Mouse (Mus musculus) liver, embryonic 11.5 days (tissue): ENCODE measurements at regions not wholly inside any gene's neighbourhood (a gene's known extent, or its start where the extent isn't known, plus 50 kb on each side); places are given as distances from the start of the nearest gene placed in this dataset.

Experiments
- ATAC-seq: fragments of 200-750 bp; cut with Nextera tagmentation; replicated peaks from 2 replicates; pipeline ENCODE4 v1.8.0; 2017; ENCODE audit warnings: moderate number of reproducible peaks, mild to moderate bottlenecking, moderate TSS enrichment, moderate library complexity; ENCODE audit not compliant: low FRiP score
- DNase-seq: peaks from one replicate; pipeline ENCODE4 v3.0.0-alpha.2; 2017; ENCODE audit warnings: low spot score
- H3K27ac ChIP-seq: fragments of 300-500 bp; sonication (generic); 2 replicates; pipeline ENCODE4 v1.5.1; 2014; ENCODE audit warnings: mild to moderate bottlenecking, low read depth, low read length, control low read depth
- H3K27me3 ChIP-seq: fragments of 300-500 bp; sonication (generic); replicated peaks from 2 replicates; pipeline ENCODE4 v1.6.1; 2014; ENCODE audit warnings: low read length, mixed read lengths; ENCODE audit not compliant: control insufficient read depth, insufficient read depth
- H3K36me3 ChIP-seq: fragments of 300-500 bp; sonication (generic); 2 replicates; pipeline ENCODE4 v1.6.1; 2014; ENCODE audit warnings: mild to moderate bottlenecking, low read length, moderate library complexity, mixed read lengths; ENCODE audit not compliant: control insufficient read depth, insufficient read depth
- H3K4me1 ChIP-seq: fragments of 300-500 bp; sonication (generic); replicated peaks from 2 replicates; pipeline ENCODE4 v1.6.1; 2014; ENCODE audit warnings: low read length, mixed read lengths; ENCODE audit not compliant: control insufficient read depth, insufficient read depth
- H3K4me2 ChIP-seq: fragments of 300-500 bp; sonication (generic); 2 replicates; pipeline ENCODE4 v1.6.1; 2014; ENCODE audit warnings: mild to moderate bottlenecking, control low read depth, moderate library complexity
- H3K4me3 ChIP-seq: fragments of 300-500 bp; sonication (generic); 2 replicates; pipeline ENCODE4 v1.5.1; 2014; ENCODE audit warnings: low read depth, low read length, control low read depth
- H3K9ac ChIP-seq: fragments of 300-500 bp; sonication (generic); 2 replicates; pipeline ENCODE4 v1.6.1; 2014; ENCODE audit warnings: low read depth, low read length, control low read depth
- H3K9me3 ChIP-seq: fragments of 300-500 bp; sonication (generic); 2 replicates; pipeline ENCODE4 v1.6.1; 2016; ENCODE audit warnings: low read length, inconsistent platforms, mixed read lengths; ENCODE audit not compliant: control insufficient read depth
- WGBS: fragments of 180-500 bp; shearing (Covaris S2); extraction: QIAGEN DNeasy Blood & Tissue Kit; methylation state at CpG from one replicate; pipeline ENCODE4 v1.1.7; 2014; 5-methylcytosine and 5-hydroxymethylcytosine counted together

DNA sequence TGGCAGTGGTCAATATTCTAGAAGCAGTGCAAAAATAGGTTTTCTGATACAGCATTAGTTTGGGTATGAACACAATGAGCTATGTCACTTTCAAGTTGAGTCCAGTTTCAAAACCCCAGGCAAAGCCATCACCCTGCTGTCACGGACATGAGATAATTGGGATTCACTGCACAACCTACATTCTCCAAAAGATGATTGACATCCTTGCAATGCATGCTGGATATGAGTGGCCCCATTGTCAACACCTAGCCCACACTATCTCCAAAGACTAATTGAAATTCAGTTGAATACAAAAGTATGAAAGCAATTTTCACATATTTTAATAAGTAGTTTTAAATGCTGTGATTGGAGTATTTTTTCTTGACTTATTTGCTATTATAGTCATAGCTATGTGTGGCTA is 783.7 kb upstream of the Tbl1xr1 start:
- DNase-seq (no peak), ATAC-seq (no peak)
- 76% methylated on average over 1 of the region's 1 CpGs for WGBS
- Histone ChIP-seq H3K27me3 (no peaks in the 10 kb centered on the region), H3K9me3 (no peaks in the 10 kb centered on the region), H3K4me3 (no peak overlapping the region), H3K36me3 (no peaks in the 10 kb centered on the region), H3K9ac (no peak overlapping the region), H3K27ac (no peak overlapping the region), H3K4me2 (no peak overlapping the region), H3K4me1 (no peaks in the 10 kb centered on the region)

DNA sequence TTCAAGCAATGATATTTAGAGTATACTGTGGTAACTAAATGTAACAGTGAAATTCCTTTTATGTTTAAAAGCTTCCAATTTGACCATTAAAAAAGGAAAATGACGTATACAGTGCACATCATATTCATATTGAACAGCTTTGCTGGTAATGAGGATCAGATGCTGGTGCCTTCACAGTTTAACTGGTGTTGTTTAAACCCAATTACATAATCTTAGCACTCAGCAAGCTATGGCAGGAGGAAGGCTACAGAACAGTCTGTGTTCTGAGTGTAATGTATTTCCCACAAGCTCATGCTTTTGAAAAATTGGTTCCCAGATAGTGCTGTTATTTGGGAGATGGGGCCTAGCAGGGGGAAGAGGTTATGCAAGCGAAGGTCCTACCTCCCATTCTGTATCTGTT is 783.1 kb upstream of the Tbl1xr1 start:
- DNase-seq (no peak), ATAC-seq (no peak)
- no peak overlapping the region for H3K4me3 ChIP-seq
- 81% methylated on average over 2 of the region's 2 CpGs for WGBS
- no peak overlapping the region for H3K9ac ChIP-seq
- H3K9me3 ChIP-seq: no peaks in the 10 kb centered on the region
- H3K4me1 ChIP-seq: no peaks in the 10 kb centered on the region
- H3K27me3 ChIP-seq: no peaks in the 10 kb centered on the region
- no peaks in the 10 kb centered on the region for H3K36me3 ChIP-seq
- H3K4me2 ChIP-seq: no peak overlapping the region
- no peak overlapping the region for H3K27ac ChIP-seq

DNA sequence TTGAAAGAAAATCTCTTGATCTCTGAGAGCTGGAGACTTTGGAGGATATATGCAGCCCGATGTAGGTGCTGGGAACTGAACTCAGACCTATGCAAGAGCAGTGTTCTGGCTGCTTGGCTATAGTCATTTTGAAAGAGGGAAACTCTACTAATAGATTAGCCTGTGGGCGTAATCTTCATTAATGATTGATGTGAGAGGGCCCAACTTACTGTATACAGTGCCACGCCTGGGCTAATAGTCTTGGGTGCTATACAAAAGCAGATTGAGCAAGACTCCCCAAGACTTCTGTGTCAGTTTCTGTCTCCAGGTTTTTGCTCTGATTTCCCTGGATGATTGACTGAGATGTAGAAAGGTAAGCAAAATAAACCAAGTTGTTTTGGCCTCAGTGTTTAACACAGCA is 781.7 kb upstream of the Tbl1xr1 start:
- Histone ChIP-seq H3K4me2 (no peak overlapping the region), H3K27ac (no peak overlapping the region), H3K27me3 (no peaks in the 10 kb centered on the region), H3K9ac (no peak overlapping the region), H3K4me3 (no peak overlapping the region), H3K4me1 (no peaks in the 10 kb centered on the region), H3K9me3 (no peaks in the 10 kb centered on the region), H3K36me3 (no peaks in the 10 kb centered on the region)
- ATAC-seq (no peak), DNase-seq (no peak)
- 89% methylated on average over 3 of the region's 3 CpGs for WGBS

DNA sequence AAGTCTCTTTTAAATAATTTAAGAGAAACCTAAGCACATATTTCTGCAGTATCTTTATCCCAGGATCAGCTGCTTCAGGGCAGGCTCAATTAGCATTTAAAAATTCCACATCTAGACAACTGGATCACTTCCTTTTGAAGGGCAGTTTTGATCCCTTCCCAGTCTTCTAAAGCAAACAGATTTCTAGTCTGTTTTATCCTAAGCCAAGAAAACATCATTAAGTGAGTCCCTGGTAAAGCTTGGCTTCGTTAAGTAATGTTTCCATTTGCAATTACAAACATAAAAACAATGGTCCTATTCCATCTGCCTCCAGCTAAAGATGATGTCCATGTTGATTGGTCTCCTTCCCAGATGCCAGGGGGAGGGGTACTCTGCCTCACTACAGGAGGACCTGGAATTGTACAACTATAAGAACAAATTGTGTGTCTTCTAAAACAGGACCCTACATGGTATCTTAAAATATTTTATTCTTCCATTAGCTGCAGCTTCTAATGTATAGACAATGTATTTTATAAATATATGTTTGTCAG is 779.8 kb upstream of the Tbl1xr1 start:
- Histone ChIP-seq H3K4me2 (no peak overlapping the region), H3K27ac (no peak overlapping the region)

DNA sequence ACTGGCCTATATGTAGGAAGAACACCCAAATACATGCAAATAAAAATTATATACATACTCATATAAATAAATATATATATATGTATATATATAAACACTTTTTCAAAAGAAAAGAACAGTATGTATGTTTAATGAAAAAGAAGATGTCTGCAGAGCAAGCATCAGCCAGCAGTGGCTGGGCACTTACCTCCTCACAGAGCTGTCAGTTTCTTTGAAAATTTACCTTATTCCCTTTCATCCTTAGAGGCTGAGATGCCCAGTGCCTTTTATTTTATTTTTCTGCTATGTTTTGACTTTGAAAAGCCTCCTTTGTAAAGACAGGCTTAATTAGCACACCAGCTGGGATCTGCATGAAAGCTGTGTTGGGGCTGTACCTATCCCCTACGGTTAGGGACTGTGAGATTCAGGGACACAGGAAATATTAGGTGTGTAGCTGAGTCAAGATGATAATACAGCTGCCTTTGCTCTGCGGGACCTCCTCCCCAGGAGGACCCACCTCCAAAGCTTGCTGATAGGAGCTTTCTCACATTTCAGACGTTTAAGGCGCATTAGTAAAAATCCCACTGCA is 751.0 kb upstream of the Tbl1xr1 start:
- Histone ChIP-seq H3K4me1 (no peaks in the 10 kb centered on the region), H3K9me3 (no peaks in the 10 kb centered on the region), H3K36me3 (no peaks in the 10 kb centered on the region), H3K4me2 (no peak overlapping the region), H3K4me3 (no peak overlapping the region), H3K27ac (no peak overlapping the region), H3K9ac (no peak overlapping the region), H3K27me3 (no peaks in the 10 kb centered on the region)
- no peak for ATAC-seq
- 67% methylated on average over 4 of the region's 4 CpGs for WGBS
- no peak for DNase-seq

More for the DNA sequence above, 779.8 kb upstream of the Tbl1xr1 start:
- DNase-seq: no peak
- H3K4me1 ChIP-seq: no peaks in the 10 kb centered on the region
- H3K9me3 ChIP-seq: no peaks in the 10 kb centered on the region
- WGBS: 42% methylated on average over 1 of the region's 1 CpGs
- no peak for ATAC-seq
- no peaks in the 10 kb centered on the region for H3K27me3 ChIP-seq
- H3K4me3 ChIP-seq: no peak overlapping the region
- no peaks in the 10 kb centered on the region for H3K36me3 ChIP-seq
- no peak overlapping the region for H3K9ac ChIP-seq

DNA sequence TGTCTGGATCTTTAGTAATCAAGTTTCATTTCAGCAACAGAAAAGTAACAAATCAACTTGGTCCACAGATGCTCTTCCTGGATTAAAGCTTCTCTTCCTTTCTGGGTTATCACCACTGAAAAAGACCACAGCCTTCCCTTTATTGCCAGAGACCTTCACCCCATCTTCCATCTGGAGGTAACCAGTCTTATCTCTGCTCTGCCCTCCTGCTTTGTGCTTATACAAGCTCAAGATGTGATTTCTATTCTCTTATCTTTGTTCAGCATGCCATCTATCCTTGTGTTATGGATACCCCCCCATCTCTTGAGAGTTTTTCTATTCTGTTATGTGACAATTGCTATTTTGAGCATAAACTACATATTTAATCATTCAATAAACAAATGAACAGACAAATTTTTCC is 734.5 kb upstream of the Tbl1xr1 start:
- no peaks in the 10 kb centered on the region for H3K27me3 ChIP-seq
- H3K9ac ChIP-seq: no peak overlapping the region
- no peaks in the 10 kb centered on the region for H3K36me3 ChIP-seq
- ATAC-seq (no peak), DNase-seq (no peak)
- H3K9me3 ChIP-seq: no peaks in the 10 kb centered on the region
- no peak overlapping the region for H3K4me3 ChIP-seq
- H3K27ac ChIP-seq: no peak overlapping the region
- no peaks in the 10 kb centered on the region for H3K4me1 ChIP-seq
- no peak overlapping the region for H3K4me2 ChIP-seq

DNA sequence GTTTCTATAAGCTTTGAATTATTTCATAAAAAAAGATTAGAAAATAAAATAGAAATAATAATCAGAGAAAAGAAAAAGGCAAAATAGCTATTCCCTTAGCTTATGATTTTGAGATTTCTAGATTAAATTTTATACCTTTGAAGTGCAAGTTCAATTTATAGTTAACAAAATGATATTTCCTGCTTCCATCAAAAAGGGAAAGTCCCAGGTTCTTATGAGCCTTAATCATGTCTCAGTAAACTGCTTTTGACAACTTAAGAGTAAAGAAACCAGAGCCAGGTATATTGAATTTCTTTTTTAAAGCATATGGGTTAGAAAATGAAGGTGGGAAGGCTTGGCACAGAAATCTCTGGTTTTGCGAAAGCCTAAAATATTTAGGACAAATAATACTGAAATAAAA is 733.4 kb upstream of the Tbl1xr1 start:
- no peak overlapping the region for H3K27ac ChIP-seq
- ATAC-seq (no peak), DNase-seq (no peak)
- WGBS: 94% methylated on average over 1 of the region's 1 CpGs
- no peak overlapping the region for H3K9ac ChIP-seq
- H3K27me3 ChIP-seq: no peaks in the 10 kb centered on the region
- H3K9me3 ChIP-seq: no peaks in the 10 kb centered on the region
- H3K4me2 ChIP-seq: no peak overlapping the region
- no peak overlapping the region for H3K4me3 ChIP-seq
- no peaks in the 10 kb centered on the region for H3K4me1 ChIP-seq
- H3K36me3 ChIP-seq: no peaks in the 10 kb centered on the region

DNA sequence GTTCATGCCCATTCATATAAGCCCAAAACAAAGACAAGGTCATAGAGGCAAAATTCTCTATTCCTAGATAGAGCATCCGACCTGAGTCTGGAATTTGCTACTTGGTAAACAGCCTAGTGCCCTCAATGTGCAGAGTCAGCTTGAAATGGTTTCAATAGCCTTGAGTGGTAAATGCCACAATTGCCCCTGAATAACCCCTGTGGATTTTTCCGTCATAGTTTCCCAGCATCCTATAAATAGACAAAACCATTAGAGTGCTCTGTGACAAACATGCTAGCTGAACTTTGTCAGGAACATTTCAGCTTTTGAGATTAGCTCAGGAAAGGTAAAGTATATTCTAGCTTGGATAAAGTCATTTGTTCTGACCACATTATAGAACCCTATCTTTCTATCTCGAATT is 727.0 kb upstream of the Tbl1xr1 start:
- H3K27ac ChIP-seq: no peak overlapping the region
- no peak overlapping the region for H3K9ac ChIP-seq
- H3K36me3 ChIP-seq: no peaks in the 10 kb centered on the region
- ATAC-seq (no peak), DNase-seq (no peak)
- no peaks in the 10 kb centered on the region for H3K4me1 ChIP-seq
- no peak overlapping the region for H3K4me2 ChIP-seq
- H3K4me3 ChIP-seq: no peak overlapping the region
- H3K27me3 ChIP-seq: no peaks in the 10 kb centered on the region
- no peaks in the 10 kb centered on the region for H3K9me3 ChIP-seq
- WGBS: 75% methylated on average over 3 of the region's 3 CpGs

DNA sequence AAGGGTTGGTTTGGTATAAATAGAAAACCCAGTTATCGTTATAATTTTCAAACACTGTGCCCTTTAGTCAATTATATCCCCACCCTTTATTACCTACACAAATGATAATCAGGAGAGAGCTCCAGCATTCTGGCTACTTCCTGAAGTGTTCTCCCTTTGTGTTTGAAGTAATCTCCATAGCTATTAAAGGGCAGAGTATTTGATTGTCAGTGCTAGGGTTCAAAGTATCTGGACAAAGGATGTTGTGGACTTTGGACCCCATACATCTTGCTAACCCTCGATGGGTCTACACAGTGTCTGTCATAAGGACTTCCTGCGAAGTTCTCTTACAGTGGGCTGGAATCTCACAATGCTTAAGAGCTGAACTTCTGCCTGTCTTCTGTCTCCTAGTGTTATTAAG is 720.3 kb upstream of the Tbl1xr1 start:
- WGBS: 70% methylated on average over 3 of the region's 3 CpGs

More for the DNA sequence above, 720.3 kb upstream of the Tbl1xr1 start:
- no peaks in the 10 kb centered on the region for H3K36me3 ChIP-seq
- no peak overlapping the region for H3K4me3 ChIP-seq
- H3K9me3 ChIP-seq: no peaks in the 10 kb centered on the region
- no peak overlapping the region for H3K9ac ChIP-seq
- H3K4me2 ChIP-seq: no peak overlapping the region
- no peak overlapping the region for H3K27ac ChIP-seq
- DNase-seq (no peak), ATAC-seq (no peak)
- H3K27me3 ChIP-seq: no peaks in the 10 kb centered on the region
- H3K4me1 ChIP-seq: no peaks in the 10 kb centered on the region
